Comparison of ENCODE assay signal across 27 mouse cellular contexts in genomic region chr2:16212752-16213151, GRCm38 (mm10).
DNase-seq lines count a peak whose midpoint lies in the region; ATAC-seq and TF ChIP-seq lines count a peak whose summit lies in the region.
"Had no signal": no experiment of that assay in that cellular context is flagged by ENCODE, and none has a peak within 500 bp of the region (broad histone marks: within the 10 kb centered on the region; RNA-seq: fewer than 3 reads in every experiment).

No protein-coding gene starts in this region.

- no peaks in the 10 kb centered on the region for H3K36me3 ChIP-seq in liver, adult 2 months (ENCODE audit: control insufficient read depth, insufficient read depth, low read length)
- no peaks in the 10 kb centered on the region for H3K36me3 ChIP-seq in liver, embryonic 11.5 days (ENCODE audit: control insufficient read depth, insufficient read depth, low read length)
- H3K36me3 ChIP-seq: embryonic facial prominence, embryonic 10.5 days; embryonic facial prominence, embryonic 13.5 days; forebrain, embryonic 12.5 days; forebrain, embryonic 15.5 days; G1E; hindbrain, embryonic 12.5 days; hindbrain, embryonic 15.5 days had no signal

- DNase-seq in liver, adult 2 months (ENCODE audit: extremely low read depth, low read depth, low spot score) = peak; percentile 8
- no peak for DNase-seq in liver, embryonic 11.5 days (ENCODE audit: low spot score)
- peak; percentile 28 for DNase-seq in lung, postnatal 36 days
- DNase-seq in lung, postnatal 4 days = no peak
- DNase-seq: adrenal gland, postnatal 10 days; adrenal gland, postnatal 36 days; B cell, adult 2 months; cerebellum, adult 11 months; cerebellum, adult 8-10 months; cerebellum, postnatal 10 days; cerebellum, postnatal 36 days; embryo, embryonic 11 days; gastrocnemius, postnatal 25 days; heart, adult 2 months had no signal

- no peak overlapping the region for H3K4me2 ChIP-seq in liver, embryonic 11.5 days
- H3K4me2 ChIP-seq: embryonic facial prominence, embryonic 13.5 days; forebrain, embryonic 12.5 days; forebrain, embryonic 15.5 days; heart, embryonic 11.5 days; hindbrain, embryonic 12.5 days; hindbrain, embryonic 15.5 days had no signal

- H3K4me1 ChIP-seq in liver, adult 2 months (ENCODE audit: control insufficient read depth, insufficient read depth, low read length) = no peaks in the 10 kb centered on the region
- H3K4me1 ChIP-seq in liver, embryonic 11.5 days (replicated peaks; ENCODE audit: control insufficient read depth, insufficient read depth, low read length) = no peaks in the 10 kb centered on the region
- H3K4me1 ChIP-seq: embryonic facial prominence, embryonic 10.5 days; embryonic facial prominence, embryonic 13.5 days; forebrain, embryonic 12.5 days; forebrain, embryonic 15.5 days; hindbrain, embryonic 12.5 days; hindbrain, embryonic 15.5 days had no signal

- H3K9ac ChIP-seq in liver, adult 2 months (ENCODE audit: low read depth, low read length) = no peak overlapping the region
- no peak overlapping the region for H3K9ac ChIP-seq in liver, embryonic 11.5 days (ENCODE audit: low read depth, low read length)
- H3K9ac ChIP-seq: embryonic facial prominence, embryonic 13.5 days; forebrain, embryonic 12.5 days; forebrain, embryonic 15.5 days; hindbrain, embryonic 12.5 days; hindbrain, embryonic 15.5 days had no signal

- H3K27ac ChIP-seq in liver, adult 2 months (replicated peaks; ENCODE audit: insufficient read depth, low read depth, low read length) = no peak overlapping the region
- H3K27ac ChIP-seq in liver, embryonic 11.5 days (ENCODE audit: low read depth, low read length) = no peak overlapping the region
- H3K27ac ChIP-seq: embryonic facial prominence, embryonic 10.5 days; embryonic facial prominence, embryonic 13.5 days; forebrain, embryonic 12.5 days; forebrain, embryonic 15.5 days; heart, adult 2 months; hindbrain, embryonic 12.5 days; hindbrain, embryonic 15.5 days had no signal

- no peak for ATAC-seq in liver, embryonic 11.5 days (replicated peaks; ENCODE audit: low FRiP score)
- peak; percentile 34; the same call in 1 of the 2 replicates for ATAC-seq in megakaryocyte progenitor cell, adult 5-6 weeks (replicated peaks; ENCODE audit: poor library complexity)
- ATAC-seq in inflammation-experienced regulatory T-cells, adult 6 months = no peak
- ATAC-seq: forebrain, embryonic 15.5 days; Patski had no signal

- TF ChIP-seq CTCF in liver, adult 2 months (IDR thresholded peaks at IDR 0.05; ENCODE audit: low read depth, low read length) = no peak

- no peaks in the 10 kb centered on the region for H3K9me3 ChIP-seq in liver, embryonic 11.5 days (ENCODE audit: control insufficient read depth, low read length)
- H3K9me3 ChIP-seq: embryonic facial prominence, embryonic 10.5 days; embryonic facial prominence, embryonic 13.5 days; forebrain, embryonic 12.5 days; forebrain, embryonic 15.5 days; G1E; hindbrain, embryonic 12.5 days; hindbrain, embryonic 15.5 days had no signal

- no peak for TF ChIP-seq POLR2A in liver, adult 2 months (IDR thresholded peaks at IDR 0.05; ENCODE audit: extremely low read depth, insufficient read depth, low read length)

- no peaks in the 10 kb centered on the region for H3K79me2 ChIP-seq in liver, adult 2 months (ENCODE audit: control insufficient read depth, insufficient read depth, low read length)

- no peaks in the 10 kb centered on the region for H3K27me3 ChIP-seq in liver, adult 2 months (ENCODE audit: control insufficient read depth, insufficient read depth, low read length)
- H3K27me3 ChIP-seq in liver, embryonic 11.5 days (replicated peaks; ENCODE audit: control insufficient read depth, insufficient read depth, low read length) = no peaks in the 10 kb centered on the region
- H3K27me3 ChIP-seq: CH12.LX; embryonic facial prominence, embryonic 13.5 days; forebrain, embryonic 12.5 days; forebrain, embryonic 15.5 days; hindbrain, embryonic 12.5 days; hindbrain, embryonic 15.5 days; Patski had no signal

- H3K4me3 ChIP-seq in liver, adult 2 months (ENCODE audit: insufficient read depth, low read depth, low read length) = no peak overlapping the region
- no peak overlapping the region for H3K4me3 ChIP-seq in liver, embryonic 11.5 days (ENCODE audit: low read depth, low read length)
- H3K4me3 ChIP-seq: embryonic facial prominence, embryonic 10.5 days; embryonic facial prominence, embryonic 13.5 days; erythroblast, embryonic 14.5 days; forebrain, embryonic 12.5 days; forebrain, embryonic 15.5 days; heart, adult 2 months; hindbrain, embryonic 12.5 days; hindbrain, embryonic 15.5 days had no signal

Comparison
In these comparisons a context has a peak if more than half of its experiments do, and no peak if none do; other contexts are left out.
1. DNase-seq: peak in liver, adult 2 months (single experiment) and lung, postnatal 36 days (single experiment); none in liver, embryonic 11.5 days (single experiment) and lung, postnatal 4 days (0 of 2).